ENCODE assay signal across 28 mouse cellular contexts in the genomic region with DNA sequence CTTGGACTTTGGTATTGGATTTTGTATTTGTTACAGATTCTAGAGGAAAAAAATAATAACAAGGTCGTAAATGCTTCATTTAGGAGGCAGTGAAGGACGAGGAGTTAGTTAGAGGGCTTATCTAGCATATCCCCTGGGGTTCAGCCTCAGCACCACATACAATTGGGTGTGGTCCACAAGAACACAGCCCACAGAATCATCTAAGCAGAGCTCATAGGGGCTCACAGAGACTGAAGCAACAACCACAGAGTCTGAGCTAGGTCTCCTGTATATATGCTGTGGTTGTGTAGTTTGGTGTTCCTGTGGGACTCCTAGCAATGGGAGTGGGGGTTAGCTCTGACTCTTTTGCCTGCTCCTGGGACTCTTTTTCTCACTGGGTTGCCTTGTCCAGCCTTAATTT. TPM values are rescaled to one million over a fixed set of nuclear protein-coding genes. Genes with fewer than 3 reads are reported as not detected.
DNase-seq lines count a peak whose midpoint lies in the region; ATAC-seq and TF ChIP-seq lines count a peak whose summit lies in the region.
"Had no signal": no experiment of that assay in that cellular context is flagged by ENCODE, and none has a peak within 500 bp of the region (broad histone marks: within the 10 kb centered on the region; RNA-seq: fewer than 3 reads in every experiment).

No protein-coding gene starts in this region.

- no peak overlapping the region for H3K4me2 ChIP-seq in liver, embryonic 12.5 days
- no peak overlapping the region for H3K4me2 ChIP-seq in liver, embryonic 11.5 days
- H3K4me2 ChIP-seq: embryonic facial prominence, embryonic 12.5 days; embryonic facial prominence, embryonic 15.5 days; forebrain, embryonic 12.5 days; forebrain, embryonic 15.5 days; heart, embryonic 12.5 days; heart, embryonic 15.5 days; hindbrain, embryonic 13.5 days had no signal

- TF ChIP-seq CTCF in spleen, adult 2 months (IDR thresholded peaks at IDR 0.05; ENCODE audit: extremely low read depth, insufficient read depth, insufficient read length, insufficient replicate concordance), result no peak

- TF ChIP-seq POLR2A in spleen, adult 2 months (IDR thresholded peaks at IDR 0.05; ENCODE audit: low read depth, low read length), result no peak

- peaks cover 27% of the 10 kb centered on the region for H3K4me1 ChIP-seq in liver, embryonic 12.5 days
- peaks cover 8% of the 10 kb centered on the region; the same call in 1 of the 2 replicates for H3K4me1 ChIP-seq in liver, embryonic 11.5 days (replicated peaks; ENCODE audit: control insufficient read depth, insufficient read depth, low read length)
- peaks cover 51% of the 10 kb centered on the region for H3K4me1 ChIP-seq in spleen, adult 2 months (ENCODE audit: control insufficient read depth, insufficient read depth, insufficient read length)
- H3K4me1 ChIP-seq: heart, embryonic 15.5 days had no signal

- ATAC-seq in liver, embryonic 12.5 days, result peak; percentile 61; the same call in 1 of the 2 replicates
- ATAC-seq in liver, embryonic 11.5 days (replicated peaks; ENCODE audit: low FRiP score), result no peak
- ATAC-seq in activated CD4-positive, CD25-positive, alpha-beta regulatory T cell, adult 4 months, result no peak
- ATAC-seq: forebrain, embryonic 15.5 days; hindbrain, embryonic 16.5 days had no signal

- H3K9me3 ChIP-seq in liver, embryonic 12.5 days (replicated peaks), result no peaks in the 10 kb centered on the region
- no peaks in the 10 kb centered on the region for H3K9me3 ChIP-seq in liver, embryonic 11.5 days (ENCODE audit: control insufficient read depth, low read length)
- H3K9me3 ChIP-seq: embryonic facial prominence, embryonic 12.5 days; embryonic facial prominence, embryonic 15.5 days; forebrain, embryonic 12.5 days; forebrain, embryonic 15.5 days; heart, embryonic 12.5 days; heart, embryonic 15.5 days; hindbrain, embryonic 10.5 days; hindbrain, embryonic 13.5 days had no signal

- H3K27ac ChIP-seq in liver, embryonic 12.5 days, result 0 out of 2 replicates have a peak overlapping the region, but pooled peaks have one; percentile 8
- H3K27ac ChIP-seq in liver, embryonic 11.5 days (ENCODE audit: low read depth, low read length), result no peak overlapping the region
- peak overlapping the region; percentile 62 for H3K27ac ChIP-seq in spleen, adult 2 months (ENCODE audit: insufficient read depth, low read length)
- H3K27ac ChIP-seq: embryonic facial prominence, embryonic 12.5 days; embryonic facial prominence, embryonic 15.5 days; forebrain, embryonic 12.5 days; forebrain, embryonic 15.5 days; heart, embryonic 15.5 days; hindbrain, embryonic 10.5 days; hindbrain, embryonic 13.5 days had no signal

- H3K27me3 ChIP-seq in liver, embryonic 12.5 days (replicated peaks), result peaks cover 29% of the 10 kb centered on the region
- peaks cover 2% of the 10 kb centered on the region; the same call in 1 of the 2 replicates for H3K27me3 ChIP-seq in liver, embryonic 11.5 days (replicated peaks; ENCODE audit: control insufficient read depth, insufficient read depth, low read length)
- H3K27me3 ChIP-seq in spleen, adult 2 months (ENCODE audit: control insufficient read depth, insufficient read depth, low read length), result no peaks in the 10 kb centered on the region
- H3K27me3 ChIP-seq: embryonic facial prominence, embryonic 12.5 days; embryonic facial prominence, embryonic 15.5 days; forebrain, embryonic 12.5 days; forebrain, embryonic 15.5 days; heart, embryonic 12.5 days; hindbrain, embryonic 13.5 days had no signal

- H3K9ac ChIP-seq in liver, embryonic 12.5 days, result no peak overlapping the region
- H3K9ac ChIP-seq in liver, embryonic 11.5 days (ENCODE audit: low read depth, low read length), result no peak overlapping the region
- H3K9ac ChIP-seq: embryonic facial prominence, embryonic 12.5 days; embryonic facial prominence, embryonic 15.5 days; forebrain, embryonic 12.5 days; forebrain, embryonic 15.5 days; heart, embryonic 12.5 days; heart, embryonic 15.5 days; hindbrain, embryonic 13.5 days had no signal

- 34% methylated on average over 2 of the region's 2 CpGs for WGBS in liver, embryonic 12.5 days (ENCODE audit: insufficient replicate concordance)
- WGBS in liver, embryonic 11.5 days, result 62% methylated on average over 2 of the region's 2 CpGs
- WGBS in spleen, adult 2 months, result 28% methylated on average over 2 of the region's 2 CpGs

- no peak overlapping the region for H3K4me3 ChIP-seq in liver, embryonic 12.5 days
- H3K4me3 ChIP-seq in liver, embryonic 11.5 days (ENCODE audit: low read depth, low read length), result no peak overlapping the region
- H3K4me3 ChIP-seq in spleen, adult 2 months (ENCODE audit: extremely low read depth, insufficient read depth, insufficient read length), result no peak overlapping the region
- H3K4me3 ChIP-seq: embryonic facial prominence, embryonic 12.5 days; embryonic facial prominence, embryonic 15.5 days; erythroblast, embryonic 14.5 days; forebrain, embryonic 12.5 days; forebrain, embryonic 15.5 days; heart, embryonic 12.5 days; heart, embryonic 15.5 days; hindbrain, embryonic 10.5 days; hindbrain, embryonic 13.5 days had no signal

- no peak for DNase-seq in liver, embryonic 11.5 days (ENCODE audit: low spot score)
- no peak for DNase-seq in spleen, adult 2 months (ENCODE audit: low read depth in 1 of 2, low spot score in 2 of 2)
- no peak for DNase-seq in spleen, postnatal 10 days (ENCODE audit: low spot score in 2 of 2)
- DNase-seq in CD4-positive helper T cell, adult 2 months (ENCODE audit: low read depth, low spot score), result peak; percentile 50
- peak; percentile 72 for DNase-seq in T-cell, adult 2 months (ENCODE audit: low spot score)
- DNase-seq in ovary, postnatal 10 days (ENCODE audit: low spot score), result no peak
- DNase-seq: adrenal gland, postnatal 10 days; adrenal gland, postnatal 36 days; B cell, adult 2 months; cerebellum, adult 2 months; cerebellum, adult 9-11 months; cerebellum, postnatal 25 days; gastrocnemius, postnatal 25 days; heart, adult 18-20 months; heart, postnatal 10 days; heart, postnatal 36 days had no signal

- no peaks in the 10 kb centered on the region for H3K36me3 ChIP-seq in liver, embryonic 12.5 days
- no peaks in the 10 kb centered on the region for H3K36me3 ChIP-seq in liver, embryonic 11.5 days (ENCODE audit: control insufficient read depth, insufficient read depth, low read length)
- 0 out of 2 replicates have a peak, but pooled peaks cover 2% of the 10 kb centered on the region for H3K36me3 ChIP-seq in spleen, adult 2 months (ENCODE audit: control insufficient read depth, insufficient read depth, low read length)
- H3K36me3 ChIP-seq: embryonic facial prominence, embryonic 12.5 days; embryonic facial prominence, embryonic 15.5 days; forebrain, embryonic 12.5 days; forebrain, embryonic 15.5 days; heart, embryonic 12.5 days; heart, embryonic 15.5 days; hindbrain, embryonic 10.5 days; hindbrain, embryonic 13.5 days had no signal

RNA-seq across cellular contexts. Expression of a gene that starts 37.9 kb away (rescaled TPM):
- polyA plus RNA-seq in liver, embryonic 12.5 days (2016; fragmentation: Nextera tagmentation; extraction: Ambion mirVana), result 28.9 and 29.0 TPM in 2 replicates
- polyA plus RNA-seq in liver, embryonic 11.5 days (2014; fragmentation: Nextera tagmentation; extraction: Ambion mirVana), result 15.7 and 19.1 TPM in 2 replicates
- 54.4 and 58.2 TPM in 2 replicates for polyA plus RNA-seq in spleen, adult 2 months (2012; rRNA removed)
- polyA plus RNA-seq in activated CD4-positive, CD25-positive, alpha-beta regulatory T cell, adult 4 months (2017; shearing (Covaris generic)), result 10 to 100 TPM; 43.4 to 46.5 TPM

RNA-seq across cellular contexts. Expression of a gene that starts 45.4 kb away (rescaled TPM):
- not detected in 2 replicates for polyA plus RNA-seq in liver, embryonic 12.5 days (2016; fragmentation: Nextera tagmentation; extraction: Ambion mirVana)
- polyA plus RNA-seq in liver, embryonic 11.5 days (2014; fragmentation: Nextera tagmentation; extraction: Ambion mirVana), result not detected in 2 replicates
- polyA plus RNA-seq in spleen, adult 2 months (2012; rRNA removed), result 0.05 TPM in 2 replicates
- under 1 TPM in 1 of 2 experiments, not detected in 1; 0.38 TPM for polyA plus RNA-seq in activated CD4-positive, CD25-positive, alpha-beta regulatory T cell, adult 4 months (2017; shearing (Covaris generic))
- polyA plus RNA-seq: cerebellum, adult 2 months; embryonic facial prominence, embryonic 12.5 days; embryonic facial prominence, embryonic 15.5 days; erythroblast, embryonic 14.5 days; forebrain, embryonic 12.5 days; forebrain, embryonic 15.5 days; heart, embryonic 12.5 days; heart, embryonic 15.5 days; hindbrain, embryonic 10.5 days; hindbrain, embryonic 13.5 days; hindbrain, embryonic 16.5 days had no signal

Comparison
In these comparisons a context has a peak if more than half of its experiments do, and no peak if none do; other contexts are left out.
1. DNase-seq: peak in CD4-positive helper T cell, adult 2 months (single experiment) and T-cell, adult 2 months (single experiment); none in liver, embryonic 11.5 days (single experiment), spleen, adult 2 months (0 of 2), spleen, postnatal 10 days (0 of 2) and ovary, postnatal 10 days (single experiment).